Mouse (Mus musculus): ENCODE measurements around the gene Speg. TPM values are rescaled to one million over a fixed set of nuclear protein-coding genes. Genes with fewer than 3 reads are reported as not detected.

The Speg gene
- total and polyA plus RNA-seq, 2 experiments from 2014 or later = 22.0 to 62.9 TPM

DNA sequence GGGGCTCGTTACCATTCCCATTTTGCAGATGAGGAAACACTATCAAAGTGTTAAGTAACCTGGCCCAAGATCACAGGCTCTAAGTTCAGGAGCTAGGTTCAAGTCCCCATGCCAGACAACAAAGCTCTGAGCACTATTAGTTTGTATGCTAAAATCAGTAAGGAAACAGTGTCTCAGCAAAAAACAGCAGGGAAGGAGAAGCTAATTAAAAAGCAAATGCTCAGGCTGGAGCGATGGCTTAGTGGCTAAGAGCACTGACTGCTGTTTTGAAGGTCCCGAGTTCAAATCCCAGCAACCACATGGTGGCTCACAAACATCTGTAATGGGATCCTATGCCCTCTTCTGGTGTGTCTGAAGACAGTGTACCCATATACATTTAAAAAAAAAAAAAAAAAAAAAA, 37.1 kb downstream of the Speg start:
- DNase-seq (ENCODE audit: low spot score) (no peak), ATAC-seq (ENCODE audit: low FRiP score) (no peak)
- no peaks in the 10 kb centered on the region for H3K27me3 ChIP-seq (ENCODE audit: insufficient read depth, low read length)
- 91% methylated on average over 3 of the region's 3 CpGs for WGBS
- TF ChIP-seq CTCF (IDR thresholded peaks at IDR 0.05) = peak; percentile 11; the same call in 1 of the 2 replicates
- no peaks in the 10 kb centered on the region for H3K9me3 ChIP-seq (ENCODE audit: low read length)
- no peak overlapping the region for H3K4me2 ChIP-seq (ENCODE audit: low read depth, low read length, poor library complexity, severe bottlenecking)
- no peak overlapping the region for H3K9ac ChIP-seq (replicated peaks; ENCODE audit: low read length, poor library complexity, severe bottlenecking)
- no peak overlapping the region for H3K4me3 ChIP-seq (ENCODE audit: low read depth, low read length)
- peaks cover 32% of the 10 kb centered on the region; the same call in 1 of the 2 replicates for H3K36me3 ChIP-seq (ENCODE audit: insufficient read depth, low read length)
- no peak overlapping the region for H3K27ac ChIP-seq (ENCODE audit: low read depth, low read length)
- no peaks in the 10 kb centered on the region for H3K4me1 ChIP-seq (ENCODE audit: insufficient read depth, low read length)

DNA sequence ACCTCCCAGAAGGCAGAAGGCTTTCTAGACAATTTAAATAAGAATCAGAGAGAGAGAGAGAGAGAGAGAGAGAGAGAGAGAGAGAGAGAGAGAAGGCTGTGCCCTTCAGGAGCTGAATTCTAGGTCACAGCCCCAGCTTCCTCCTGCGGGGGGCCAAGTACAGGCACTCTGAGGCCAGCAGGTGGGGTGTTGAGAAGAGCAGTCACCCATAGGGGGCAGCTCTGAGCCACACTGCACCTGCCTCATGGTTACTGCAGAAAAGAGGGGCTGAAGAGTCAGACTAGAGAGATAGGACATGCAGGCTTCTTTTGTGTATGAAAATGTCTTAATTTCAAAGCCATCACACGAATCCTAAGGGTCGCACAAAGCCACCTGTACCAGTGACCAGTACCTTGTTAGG, 38.7 kb downstream of the Speg start:
- peak; percentile 19 for DNase-seq (ENCODE audit: low spot score)
- TF ChIP-seq CTCF (IDR thresholded peaks at IDR 0.05) = peak; percentile 63
- Histone ChIP-seq H3K4me3 (ENCODE audit: low read depth, low read length) (no peak overlapping the region), H3K4me1 (ENCODE audit: insufficient read depth, low read length) (no peaks in the 10 kb centered on the region), H3K36me3 (ENCODE audit: insufficient read depth, low read length) (peaks cover 33% of the 10 kb centered on the region; the same call in 1 of the 2 replicates), H3K9me3 (ENCODE audit: low read length) (no peaks in the 10 kb centered on the region), H3K9ac (replicated peaks; ENCODE audit: low read length, poor library complexity, severe bottlenecking) (no peak overlapping the region), H3K27me3 (ENCODE audit: insufficient read depth, low read length) (no peaks in the 10 kb centered on the region), H3K4me2 (ENCODE audit: low read depth, low read length, poor library complexity, severe bottlenecking) (no peak overlapping the region), H3K27ac (ENCODE audit: low read depth, low read length) (no peak overlapping the region)
- 60% methylated on average over 3 of the region's 3 CpGs for WGBS
- no peak for ATAC-seq (ENCODE audit: low FRiP score)

DNA sequence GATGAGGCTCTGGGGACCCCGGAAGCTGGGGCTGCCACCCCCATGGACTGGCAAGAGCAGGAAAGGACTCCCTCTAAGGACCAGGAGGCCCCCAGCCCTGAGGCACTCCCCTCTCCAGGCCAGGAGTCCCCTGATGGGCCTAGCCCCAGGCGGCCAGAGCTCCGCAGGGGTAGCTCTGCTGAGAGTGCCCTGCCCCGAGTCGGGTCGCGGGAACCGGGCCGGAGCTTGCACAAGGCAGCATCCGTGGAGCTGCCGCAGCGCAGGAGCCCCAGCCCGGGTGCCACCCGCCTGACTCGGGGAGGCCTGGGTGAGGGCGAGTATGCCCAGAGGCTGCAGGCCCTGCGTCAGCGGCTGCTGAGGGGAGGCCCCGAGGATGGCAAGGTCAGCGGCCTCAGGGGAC, 46.7 kb downstream of the Speg start:
- TF ChIP-seq CTCF (IDR thresholded peaks at IDR 0.05) = no peak
- DNase-seq (ENCODE audit: low spot score) (no peak), ATAC-seq (ENCODE audit: low FRiP score) (no peak; the same call in 1 of the 2 replicates)
- no peak overlapping the region for H3K27ac ChIP-seq (ENCODE audit: low read depth, low read length)
- 20% methylated on average over 20 of the region's 20 CpGs for WGBS
- peak overlapping the region; percentile 31; the same call in 1 of the 2 replicates for H3K4me3 ChIP-seq (ENCODE audit: low read depth, low read length)
- H3K9ac ChIP-seq (replicated peaks; ENCODE audit: low read length, poor library complexity, severe bottlenecking) = no peak overlapping the region
- H3K4me1 ChIP-seq (ENCODE audit: insufficient read depth, low read length) = no peaks in the 10 kb centered on the region; the same call in 1 of the 2 replicates
- H3K27me3 ChIP-seq (ENCODE audit: insufficient read depth, low read length) = peaks cover 20% of the 10 kb centered on the region
- no peaks in the 10 kb centered on the region for H3K9me3 ChIP-seq (ENCODE audit: low read length)
- 0 out of 2 replicates have a peak overlapping the region, but pooled peaks have one; percentile 46 for H3K4me2 ChIP-seq (ENCODE audit: low read depth, low read length, poor library complexity, severe bottlenecking)
- 0 out of 2 replicates have a peak, but pooled peaks cover 7% of the 10 kb centered on the region for H3K36me3 ChIP-seq (ENCODE audit: insufficient read depth, low read length)

DNA sequence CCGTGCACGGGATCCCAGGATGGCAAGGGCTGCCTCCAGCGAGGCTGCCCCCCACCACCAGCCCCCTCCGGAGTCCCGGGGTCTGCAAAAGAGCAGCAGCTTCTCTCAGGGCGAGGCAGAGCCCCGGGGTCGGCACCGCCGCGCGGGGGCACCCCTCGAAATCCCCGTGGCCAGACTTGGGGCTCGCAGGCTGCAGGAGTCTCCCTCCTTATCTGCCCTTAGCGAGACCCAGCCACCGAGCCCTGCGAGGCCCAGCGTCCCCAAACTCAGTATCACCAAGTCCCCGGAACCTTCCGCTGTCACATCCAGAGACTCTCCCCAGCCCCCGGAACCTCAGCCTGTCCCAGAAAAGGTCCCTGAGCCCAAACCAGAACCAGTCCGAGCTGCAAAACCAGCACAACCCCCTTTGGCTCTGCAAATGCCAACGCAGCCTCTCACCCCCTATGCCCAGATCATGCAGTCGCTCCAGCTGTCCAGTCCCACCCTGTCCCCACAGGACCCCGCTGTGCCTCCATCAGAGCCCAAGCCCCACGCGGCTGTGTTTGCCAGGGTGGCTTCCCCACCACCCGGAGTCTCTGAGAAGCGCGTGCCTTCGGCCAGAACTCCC, 47.2 kb downstream of the Speg start:
- H3K4me1 ChIP-seq (ENCODE audit: insufficient read depth, low read length) = no peaks in the 10 kb centered on the region; the same call in 1 of the 2 replicates
- 9% methylated on average over 23 of the region's 32 CpGs for WGBS
- peak overlapping the region; percentile 46 for H3K4me2 ChIP-seq (ENCODE audit: low read depth, low read length, poor library complexity, severe bottlenecking)
- peaks cover 20% of the 10 kb centered on the region for H3K27me3 ChIP-seq (ENCODE audit: insufficient read depth, low read length)
- peak overlapping the region; percentile 44; the same call in 1 of the 2 replicates for H3K9ac ChIP-seq (replicated peaks; ENCODE audit: low read length, poor library complexity, severe bottlenecking)
- no peak for DNase-seq (ENCODE audit: low spot score)
- H3K27ac ChIP-seq (ENCODE audit: low read depth, low read length) = no peak overlapping the region
- H3K4me3 ChIP-seq (ENCODE audit: low read depth, low read length) = peak overlapping the region; percentile 31
- no peak; the same call in 1 of the 2 replicates for ATAC-seq (ENCODE audit: low FRiP score)
- H3K9me3 ChIP-seq (ENCODE audit: low read length) = no peaks in the 10 kb centered on the region
- TF ChIP-seq CTCF (IDR thresholded peaks at IDR 0.05) = no peak
- 0 out of 2 replicates have a peak, but pooled peaks cover 3% of the 10 kb centered on the region for H3K36me3 ChIP-seq (ENCODE audit: insufficient read depth, low read length)

DNA sequence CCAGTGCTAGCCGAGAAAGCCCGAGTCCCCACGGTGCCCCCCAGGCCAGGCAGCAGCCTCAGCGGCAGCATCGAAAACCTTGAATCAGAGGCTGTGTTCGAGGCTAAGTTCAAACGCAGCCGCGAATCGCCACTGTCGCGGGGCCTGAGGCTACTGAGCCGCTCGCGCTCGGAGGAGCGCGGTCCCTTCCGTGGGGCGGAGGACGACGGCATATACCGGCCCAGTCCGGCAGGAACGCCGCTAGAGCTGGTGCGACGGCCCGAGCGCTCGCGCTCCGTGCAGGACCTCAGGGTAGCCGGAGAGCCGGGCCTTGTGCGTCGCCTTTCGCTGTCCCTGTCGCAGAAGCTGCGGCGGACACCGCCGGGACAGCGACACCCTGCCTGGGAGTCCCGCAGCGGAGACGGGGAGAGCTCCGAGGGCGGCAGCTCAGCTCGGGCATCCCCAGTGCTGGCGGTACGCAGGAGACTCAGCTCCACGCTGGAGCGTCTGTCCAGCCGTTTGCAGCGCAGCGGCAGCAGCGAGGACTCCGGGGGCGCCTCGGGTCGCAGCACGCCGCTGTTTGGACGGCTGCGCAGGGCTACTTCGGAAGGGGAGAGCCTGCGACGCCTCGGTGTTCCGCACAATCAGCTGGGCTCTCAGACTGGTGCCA, 47.9 kb downstream of the Speg start:
- Histone ChIP-seq H3K4me3 (ENCODE audit: low read depth, low read length) (peak overlapping the region; percentile 31), H3K4me1 (ENCODE audit: insufficient read depth, low read length) (no peaks in the 10 kb centered on the region; the same call in 1 of the 2 replicates), H3K9me3 (ENCODE audit: low read length) (no peaks in the 10 kb centered on the region), H3K9ac (replicated peaks; ENCODE audit: low read length, poor library complexity, severe bottlenecking) (peak overlapping the region; percentile 44; the same call in 1 of the 2 replicates), H3K36me3 (ENCODE audit: insufficient read depth, low read length) (peaks cover 9% of the 10 kb centered on the region; the same call in 1 of the 2 replicates), H3K27me3 (ENCODE audit: insufficient read depth, low read length) (peaks cover 20% of the 10 kb centered on the region), H3K4me2 (ENCODE audit: low read depth, low read length, poor library complexity, severe bottlenecking) (peak overlapping the region; percentile 46), H3K27ac (ENCODE audit: low read depth, low read length) (peak overlapping the region; percentile 12; the same call in 1 of the 2 replicates)
- WGBS = 4% methylated on average over 64 of the region's 71 CpGs
- TF ChIP-seq CTCF (IDR thresholded peaks at IDR 0.05) = no peak
- DNase-seq (ENCODE audit: low spot score) (no peak), ATAC-seq (ENCODE audit: low FRiP score) (no peak)

All from midbrain, postnatal 0 days (tissue).